Mouse (Mus musculus): ENCODE measurements around the gene Htra1.
A peak's percentile ranks its signal among the peaks of the same experiment; 100 is the strongest.

- TF ChIP-seq CTCF (IDR thresholded peaks at IDR 0.05; ENCODE audit: control insufficient read depth, insufficient read depth, insufficient read length) (no peak), CEBPB (IDR thresholded peaks at IDR 0.05; ENCODE audit: low read depth) (no peak), USF1 (IDR thresholded peaks at IDR 0.05; ENCODE audit: low read depth) (peak; percentile 6), MAX (IDR thresholded peaks at IDR 0.05) (no peak), FOSL1 (IDR thresholded peaks at IDR 0.05; ENCODE audit: insufficient read depth, low read length, poor library complexity, severe bottlenecking) (no peak), MYOD1 (IDR thresholded peaks at IDR 0.05; ENCODE audit: control insufficient read depth, insufficient read length, low read depth) (peak; percentile 42)
Measured at GRCm38 (mm10) chr7:130977794-130978521, 42.0 kb downstream of the Htra1 start.
